Mouse (Mus musculus) lung, postnatal 0 days (tissue): ENCODE measurements around the gene 4930583I09Rik. TPM values are rescaled to one million over a fixed set of nuclear protein-coding genes. Genes with fewer than 3 reads are reported as not detected.

ENCODE experiments used
- ATAC-seq: fragments of 200-750 bp; cut with Nextera tagmentation; 2 replicates; pipeline ENCODE4 v1.8.0; 2017; ENCODE audit warnings: moderate library complexity
- DNase-seq: peaks from one replicate; pipeline ENCODE4 v3.0.0-alpha.2; 2016; ENCODE audit warnings: low spot score
- H3K27ac ChIP-seq: fragments of 300-500 bp; sonication (generic); 2 replicates; pipeline ENCODE4 v1.5.1; 2014; ENCODE audit warnings: antibody characterized with exemption, mild to moderate bottlenecking, low read length, mixed read lengths
- H3K27me3 ChIP-seq: fragments of 300-500 bp; sonication (generic); replicated peaks from 2 replicates; pipeline ENCODE4 v1.6.1; 2014; ENCODE audit warnings: low read length, mixed read lengths; ENCODE audit not compliant: insufficient read depth
- H3K36me3 ChIP-seq: fragments of 300-500 bp; sonication (generic); 2 replicates; pipeline ENCODE4 v1.6.1; 2014; ENCODE audit warnings: low read length, mixed read lengths; ENCODE audit not compliant: insufficient read depth
- H3K4me1 ChIP-seq: fragments of 300-500 bp; sonication (generic); 2 replicates; pipeline ENCODE4 v1.6.1; 2014; ENCODE audit warnings: antibody characterized with exemption, low read depth, low read length, mixed read lengths; ENCODE audit not compliant: insufficient read depth
- H3K4me2 ChIP-seq: fragments of 300-500 bp; sonication (generic); replicated peaks from 2 replicates; pipeline ENCODE4 v1.6.1; 2014; ENCODE audit warnings: low read depth, mild to moderate bottlenecking, low read length, moderate library complexity, mixed read lengths
- H3K4me3 ChIP-seq: fragments of 300-500 bp; sonication (generic); 2 replicates; pipeline ENCODE4 v1.5.1; 2014; ENCODE audit warnings: low read depth, low read length
- H3K9ac ChIP-seq: fragments of 300-500 bp; sonication (generic); replicated peaks from 2 replicates; pipeline ENCODE4 v1.6.1; 2014; ENCODE audit warnings: low read depth, mild to moderate bottlenecking
- H3K9me3 ChIP-seq: fragments of 300-500 bp; sonication (generic); 2 replicates; pipeline ENCODE4 v1.6.1; 2016; ENCODE audit warnings: low read length, mixed read lengths
- CTCF ChIP-seq: IDR thresholded peaks from 2 replicates; pipeline ENCODE4 v1.5.1; 2016; ENCODE audit warnings: antibody characterized with exemption, mild to moderate bottlenecking
- EP300 ChIP-seq: IDR thresholded peaks from 2 replicates; pipeline ENCODE4 v1.6.1; 2016; ENCODE audit warnings: antibody characterized with exemption, mild to moderate bottlenecking, control low read depth
- WGBS: fragments of 180-500 bp; shearing (Covaris S2); extraction: QIAGEN DNeasy Blood & Tissue Kit; methylation state at CpG from one replicate; pipeline ENCODE4 v1.1.7; 2014; 5-methylcytosine and 5-hydroxymethylcytosine counted together
- polyA plus RNA-seq: library from polyadenylated mRNA; unstranded; fragments of >200 nt; fragmentation: Nextera tagmentation; extraction: Ambion mirVana; gene quantifications from 2 replicates; pipeline ENCODE4 v1.2.1, GENCODE M21; 2015

Gene 4930583I09Rik
- polyA plus RNA-seq, 1 experiment from 2014 or later, result not detected

DNA sequence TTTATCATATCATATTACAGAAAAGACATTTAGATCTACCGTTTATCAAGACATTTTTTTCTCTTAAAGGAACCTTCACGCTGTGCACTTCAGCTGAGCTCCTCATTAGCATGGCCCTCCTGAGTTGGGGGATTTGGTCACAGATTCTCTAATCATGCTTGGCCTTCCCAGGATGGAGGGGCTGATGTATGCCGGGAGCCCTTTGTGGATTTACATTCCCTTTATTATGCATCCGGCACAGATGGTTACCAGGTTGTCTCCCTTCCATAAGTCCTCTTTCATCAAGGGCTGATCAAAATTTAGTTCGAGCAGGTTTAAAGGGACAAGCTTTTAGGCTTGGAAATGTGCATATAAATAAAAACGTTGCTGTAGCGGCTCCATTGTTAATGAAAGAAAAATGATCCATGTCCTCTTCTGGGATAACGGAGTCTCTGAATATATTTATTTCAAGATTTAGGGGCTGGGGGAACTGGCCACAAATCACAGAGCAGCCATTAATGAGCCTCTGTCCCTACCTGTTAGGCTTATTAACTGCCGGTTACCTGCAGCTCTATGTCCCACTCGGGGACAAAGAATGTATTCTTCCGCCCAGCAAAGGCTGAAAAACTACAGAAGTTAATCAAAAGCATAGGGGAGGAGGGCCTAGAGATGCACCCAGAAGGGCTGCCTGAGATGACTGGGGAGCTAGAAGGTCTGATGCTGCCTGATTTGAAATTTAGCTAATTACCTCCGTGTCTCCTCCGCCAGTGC is 31.3 kb downstream of the 4930583I09Rik start:
- no peaks in the 10 kb centered on the region for H3K36me3 ChIP-seq
- no peak for DNase-seq
- H3K9me3 ChIP-seq, result no peaks in the 10 kb centered on the region
- no peak overlapping the region for H3K4me3 ChIP-seq
- H3K27me3 ChIP-seq, result no peaks in the 10 kb centered on the region
- H3K4me1 ChIP-seq, result no peaks in the 10 kb centered on the region
- H3K4me2 ChIP-seq, result no peak overlapping the region
- H3K27ac ChIP-seq, result no peak overlapping the region
- WGBS, result 73% methylated on average over 13 of the region's 13 CpGs
- H3K9ac ChIP-seq, result no peak overlapping the region
- no peak for ATAC-seq
- TF ChIP-seq EP300 (no peak), CTCF (no peak)

- no peak overlapping the region for H3K4me2 ChIP-seq
- TF ChIP-seq CTCF (no peak), EP300 (no peak)
- no peak overlapping the region for H3K27ac ChIP-seq
- H3K4me3 ChIP-seq, result no peak overlapping the region
- no peaks in the 10 kb centered on the region for H3K27me3 ChIP-seq
- H3K9me3 ChIP-seq, result no peaks in the 10 kb centered on the region
- ATAC-seq, result no peak
- no peaks in the 10 kb centered on the region for H3K36me3 ChIP-seq
- H3K4me1 ChIP-seq, result no peaks in the 10 kb centered on the region
- DNase-seq, result no peak
- no peak overlapping the region for H3K9ac ChIP-seq
- 69% methylated on average over 7 of the region's 7 CpGs for WGBS
Measured at GRCm38 (mm10) chr17:64802956-64803275, 33.0 kb downstream of the 4930583I09Rik start.

- no peak for ATAC-seq
- DNase-seq, result no peak
- TF ChIP-seq EP300 (no peak), CTCF (no peak)
Measured at GRCm38 (mm10) chr17:64802168-64802955, 33.5 kb downstream of the 4930583I09Rik start.

DNA sequence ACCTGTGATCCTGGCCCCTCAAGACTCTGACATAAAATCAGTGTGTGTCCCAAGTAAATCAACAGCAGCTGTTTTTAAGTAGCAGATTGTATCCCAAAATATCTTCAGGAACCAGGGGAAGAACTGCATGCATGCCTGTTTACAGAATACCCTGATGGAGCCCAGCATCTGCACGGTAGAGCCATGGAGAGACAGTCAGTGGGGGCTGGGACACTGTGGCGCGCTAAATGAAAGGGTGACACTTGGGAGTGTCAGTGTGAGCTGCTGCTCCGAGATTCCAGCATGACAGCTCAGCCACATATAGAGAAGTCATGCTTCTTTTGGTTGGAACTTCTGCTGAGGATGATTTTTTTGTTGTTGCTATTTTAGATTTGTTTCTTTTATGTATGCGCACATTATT is 43.2 kb downstream of the 4930583I09Rik start:
- H3K9me3 ChIP-seq, result no peaks in the 10 kb centered on the region
- no peak overlapping the region for H3K4me2 ChIP-seq
- WGBS, result 65% methylated on average over 5 of the region's 5 CpGs
- no peaks in the 10 kb centered on the region for H3K27me3 ChIP-seq
- H3K36me3 ChIP-seq, result no peaks in the 10 kb centered on the region
- H3K9ac ChIP-seq, result no peak overlapping the region
- H3K4me3 ChIP-seq, result no peak overlapping the region
- TF ChIP-seq CTCF (no peak), EP300 (no peak)
- H3K4me1 ChIP-seq, result no peaks in the 10 kb centered on the region; the same call in 1 of the 2 replicates
- no peak for ATAC-seq
- H3K27ac ChIP-seq, result no peak overlapping the region
- no peak for DNase-seq

More at GRCm38 (mm10) chr17:64802168-64802955, 33.5 kb downstream of the 4930583I09Rik start:
- 17% methylated on average over 11 of the region's 11 CpGs for whole genome bisulfite sequencing
- Histone ChIP-seq H3K4me1 (no peaks in the 10 kb centered on the region), H3K4me2 (no peak overlapping the region), H3K27ac (no peak overlapping the region), H3K9ac (no peak overlapping the region), H3K4me3 (no peak overlapping the region), H3K27me3 (no peaks in the 10 kb centered on the region), H3K9me3 (no peaks in the 10 kb centered on the region), H3K36me3 (no peaks in the 10 kb centered on the region)

- H3K9ac ChIP-seq, result no peak overlapping the region
- ATAC-seq, result no peak
- H3K27me3 ChIP-seq, result no peaks in the 10 kb centered on the region
- WGBS, result 90% methylated on average over 3 of the region's 3 CpGs
- H3K4me1 ChIP-seq, result no peaks in the 10 kb centered on the region; the same call in 1 of the 2 replicates
- no peak overlapping the region for H3K4me2 ChIP-seq
- H3K9me3 ChIP-seq, result no peaks in the 10 kb centered on the region
- DNase-seq, result no peak
- no peak for TF ChIP-seq CTCF
- no peak for TF ChIP-seq EP300
- no peak overlapping the region for H3K4me3 ChIP-seq
- H3K36me3 ChIP-seq, result no peaks in the 10 kb centered on the region
- H3K27ac ChIP-seq, result no peak overlapping the region
Measured at GRCm38 (mm10) chr17:64792076-64792475, 43.8 kb downstream of the 4930583I09Rik start.

DNA sequence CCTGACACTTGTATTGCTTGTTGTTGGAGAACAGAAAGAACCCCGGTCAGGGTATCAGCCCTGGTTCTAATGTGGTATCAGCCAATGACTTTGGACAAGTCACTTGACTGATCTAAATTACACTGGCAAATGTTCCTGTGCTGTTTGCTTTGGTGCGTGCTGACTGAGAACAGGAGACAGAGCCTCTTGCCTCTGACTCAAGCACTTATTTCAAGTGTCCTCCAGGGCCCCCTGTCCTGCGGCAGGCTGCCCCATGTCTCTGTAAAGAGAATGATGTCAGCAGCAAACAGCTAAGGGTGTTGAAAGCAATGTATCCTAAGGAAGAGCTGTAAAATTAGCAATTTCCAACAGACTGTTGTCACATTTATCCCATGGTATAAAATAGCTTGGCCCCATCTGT is 46.7 kb downstream of the 4930583I09Rik start:
- H3K4me2 ChIP-seq, result no peak overlapping the region
- TF ChIP-seq EP300 (0 out of 2 replicates have a peak, but pooled peaks have one; percentile 28), CTCF (no peak)
- H3K4me1 ChIP-seq, result no peaks in the 10 kb centered on the region; the same call in 1 of the 2 replicates
- ATAC-seq, result peak; percentile 87
- no peaks in the 10 kb centered on the region for H3K9me3 ChIP-seq
- 24% methylated on average over 3 of the region's 3 CpGs for WGBS
- H3K27me3 ChIP-seq, result no peaks in the 10 kb centered on the region
- no peak overlapping the region for H3K27ac ChIP-seq
- no peak overlapping the region for H3K9ac ChIP-seq
- peak; percentile 40 for DNase-seq
- no peak overlapping the region for H3K4me3 ChIP-seq
- no peaks in the 10 kb centered on the region for H3K36me3 ChIP-seq
